Mouse (Mus musculus): Measurements from ENCODE around the gene Med4. TPM values are rescaled to one million over a fixed set of nuclear protein-coding genes. Genes with fewer than 3 reads are reported as not detected.
A peak's percentile ranks its signal among the peaks of the same experiment; 100 is the strongest.
"Not testable (repeated sequence)": the region's sequence is repeated elsewhere in the genome, so short reads cannot be mapped to it uniquely, and the experiment has no call there.

Gene Med4
- polyA plus RNA-seq, 1 experiment from 2014 or later: 30.9 TPM

DNA sequence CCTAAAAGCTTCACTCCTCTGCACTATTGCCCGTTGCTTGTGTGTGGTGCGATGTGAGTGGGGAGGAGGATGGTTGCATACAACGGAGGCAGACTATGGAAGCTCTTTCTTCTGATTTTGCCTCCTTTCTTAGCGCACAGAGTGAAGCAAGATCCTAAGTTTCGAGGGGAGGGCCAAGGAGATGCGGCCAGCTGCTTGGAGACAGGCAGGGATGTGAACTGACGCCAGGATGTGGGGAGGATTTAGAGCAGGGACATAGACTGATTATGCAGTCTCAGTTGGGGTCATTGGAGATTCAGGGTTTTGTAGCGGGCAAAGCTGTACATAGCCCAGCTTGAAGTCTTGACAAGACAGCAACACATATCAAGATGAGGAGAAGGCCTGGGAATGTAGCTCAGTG, 3.5 kb upstream of the Med4 start:
- 64% methylated on average over 8 of the region's 8 CpGs for WGBS
- no peak for ATAC-seq

GRCm38 (mm10) chr14:73507200-73507599, 2.6 kb upstream of the Med4 start:
- Histone ChIP-seq H3K36me3 (ENCODE audit: control insufficient read depth, insufficient read depth) (no peaks in the 10 kb centered on the region), H3K9ac (ENCODE audit: low read depth, low read length) (no peak overlapping the region), H3K9me3 (ENCODE audit: control insufficient read depth) (no peaks in the 10 kb centered on the region), H3K27me3 (replicated peaks; ENCODE audit: control insufficient read depth, insufficient read depth, low read length) (no peaks in the 10 kb centered on the region), H3K27ac (ENCODE audit: low read depth, low read length) (no peak overlapping the region), H3K4me3 (ENCODE audit: low read depth, low read length) (no peak overlapping the region), H3K4me1 (replicated peaks; ENCODE audit: control insufficient read depth, insufficient read depth, low read length) (peaks cover 6% of the 10 kb centered on the region; the same call in 1 of the 2 replicates), H3K4me2 (replicated peaks; ENCODE audit: low read depth) (no peak overlapping the region)
- no peak for TF ChIP-seq CTCF (IDR thresholded peaks at IDR 0.05; ENCODE audit: low read depth)
- no peak for ATAC-seq
- 81% methylated on average over 15 of the region's 15 CpGs for WGBS

More for the DNA sequence above, 3.5 kb upstream of the Med4 start:
- no peak overlapping the region for H3K27ac ChIP-seq (ENCODE audit: low read depth, low read length)
- no peak overlapping the region for H3K9ac ChIP-seq (ENCODE audit: low read depth, low read length)
- no peaks in the 10 kb centered on the region for H3K9me3 ChIP-seq (ENCODE audit: control insufficient read depth)
- H3K4me1 ChIP-seq (replicated peaks; ENCODE audit: control insufficient read depth, insufficient read depth, low read length): peaks cover 8% of the 10 kb centered on the region; the same call in 1 of the 2 replicates
- H3K27me3 ChIP-seq (replicated peaks; ENCODE audit: control insufficient read depth, insufficient read depth, low read length): no peaks in the 10 kb centered on the region
- TF ChIP-seq CTCF (IDR thresholded peaks at IDR 0.05; ENCODE audit: low read depth): no peak
- H3K4me2 ChIP-seq (replicated peaks; ENCODE audit: low read depth): no peak overlapping the region
- no peaks in the 10 kb centered on the region for H3K36me3 ChIP-seq (ENCODE audit: control insufficient read depth, insufficient read depth)
- H3K4me3 ChIP-seq (ENCODE audit: low read depth, low read length): no peak overlapping the region

GRCm38 (mm10) chr14:73507702-73508376, 2.0 kb upstream of the Med4 start:
- Histone ChIP-seq H3K9ac (ENCODE audit: low read depth, low read length) (no peak overlapping the region), H3K27ac (ENCODE audit: low read depth, low read length) (no peak overlapping the region), H3K4me3 (ENCODE audit: low read depth, low read length) (no peak overlapping the region), H3K4me2 (replicated peaks; ENCODE audit: low read depth) (no peak overlapping the region), H3K36me3 (ENCODE audit: control insufficient read depth, insufficient read depth) (no peaks in the 10 kb centered on the region), H3K9me3 (ENCODE audit: control insufficient read depth) (no peaks in the 10 kb centered on the region), H3K27me3 (replicated peaks; ENCODE audit: control insufficient read depth, insufficient read depth, low read length) (no peaks in the 10 kb centered on the region), H3K4me1 (replicated peaks; ENCODE audit: control insufficient read depth, insufficient read depth, low read length) (no peaks in the 10 kb centered on the region; the same call in 1 of the 2 replicates)
- no peak for ATAC-seq
- 54% methylated on average over 11 of the region's 11 CpGs for WGBS
- TF ChIP-seq CTCF (IDR thresholded peaks at IDR 0.05; ENCODE audit: low read depth): no peak

GRCm38 (mm10) chr14:73508630-73509395, 1.0 kb upstream of the Med4 start:
- no peak overlapping the region for H3K9ac ChIP-seq (ENCODE audit: low read depth, low read length)
- 92% methylated on average over 6 of the region's 6 CpGs for WGBS
- no peaks in the 10 kb centered on the region; the same call in 1 of the 2 replicates for H3K4me1 ChIP-seq (replicated peaks; ENCODE audit: control insufficient read depth, insufficient read depth, low read length)
- no peak for TF ChIP-seq CTCF (IDR thresholded peaks at IDR 0.05; ENCODE audit: low read depth)
- no peak overlapping the region for H3K27ac ChIP-seq (ENCODE audit: low read depth, low read length)
- no peaks in the 10 kb centered on the region for H3K27me3 ChIP-seq (replicated peaks; ENCODE audit: control insufficient read depth, insufficient read depth, low read length)
- no peak for ATAC-seq
- no peaks in the 10 kb centered on the region; the same call in 1 of the 2 replicates for H3K36me3 ChIP-seq (ENCODE audit: control insufficient read depth, insufficient read depth)
- H3K4me3 ChIP-seq (ENCODE audit: low read depth, low read length): no peak overlapping the region
- no peak overlapping the region for H3K4me2 ChIP-seq (replicated peaks; ENCODE audit: low read depth)
- no peaks in the 10 kb centered on the region for H3K9me3 ChIP-seq (ENCODE audit: control insufficient read depth)

- H3K9ac ChIP-seq (ENCODE audit: low read depth, low read length): no peak overlapping the region
- no peaks in the 10 kb centered on the region for H3K27me3 ChIP-seq (replicated peaks; ENCODE audit: control insufficient read depth, insufficient read depth, low read length)
- H3K4me1 ChIP-seq (replicated peaks; ENCODE audit: control insufficient read depth, insufficient read depth, low read length): no peaks in the 10 kb centered on the region
- H3K9me3 ChIP-seq (ENCODE audit: control insufficient read depth): no peaks in the 10 kb centered on the region
- no peak overlapping the region; the same call in 1 of the 2 replicates for H3K4me3 ChIP-seq (ENCODE audit: low read depth, low read length)
- H3K27ac ChIP-seq (ENCODE audit: low read depth, low read length): no peak overlapping the region
- 70% methylated on average over 3 of the region's 3 CpGs for WGBS
- TF ChIP-seq CTCF (IDR thresholded peaks at IDR 0.05; ENCODE audit: low read depth): no peak
- no peaks in the 10 kb centered on the region for H3K36me3 ChIP-seq (ENCODE audit: control insufficient read depth, insufficient read depth)
- no peak for ATAC-seq
- H3K4me2 ChIP-seq (replicated peaks; ENCODE audit: low read depth): peak overlapping the region; percentile 53
Measured at GRCm38 (mm10) chr14:73524136-73524535, 14.3 kb downstream of the Med4 start.

DNA sequence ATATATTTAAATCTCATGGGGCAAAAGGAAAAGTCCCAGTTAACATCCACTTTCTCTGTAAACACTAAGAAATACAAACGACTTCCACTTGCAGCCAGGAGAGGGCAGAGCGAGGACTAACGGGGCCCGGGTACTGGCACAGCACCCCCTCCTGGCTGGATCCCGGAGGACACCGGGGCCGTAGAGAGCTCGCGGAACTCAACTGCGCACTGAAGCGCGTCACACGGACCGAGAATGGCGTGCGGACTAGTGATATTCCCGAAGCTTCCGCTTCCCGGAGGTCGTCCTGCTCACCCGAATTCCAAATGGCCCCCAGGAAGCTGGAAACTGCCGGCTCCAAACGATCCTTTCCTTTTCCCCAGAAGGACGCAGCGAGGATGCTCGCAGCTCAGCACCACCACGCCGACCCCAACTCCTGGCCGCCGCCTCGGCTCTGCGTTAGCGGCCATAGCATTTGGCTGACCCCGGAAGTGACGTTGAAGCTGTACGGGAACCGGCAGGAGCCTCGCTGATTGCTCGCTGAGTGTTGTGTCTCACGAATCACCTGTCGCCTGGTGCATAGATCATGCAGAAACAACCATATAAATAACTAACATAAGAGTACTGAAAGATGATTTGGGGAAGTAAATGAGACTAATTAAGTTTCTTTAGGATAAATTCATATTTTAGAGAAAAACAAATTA, 15.1 kb downstream of the Med4 start, which contains the start of gene Sucla2:
Sucla2 (plus strand) TSS at position 554 of the 683 bp plus-strand sequence.
- no peaks in the 10 kb centered on the region for H3K27me3 ChIP-seq (replicated peaks; ENCODE audit: control insufficient read depth, insufficient read depth, low read length)
- WGBS: under 1% methylated on average over 39 of the region's 41 CpGs

GRCm38 (mm10) chr14:73528661-73529060, 18.8 kb downstream of the Med4 start:
- WGBS: 86% methylated on average over 3 of the region's 3 CpGs
- H3K27ac ChIP-seq (ENCODE audit: low read depth, low read length); H3K4me1 ChIP-seq (replicated peaks; ENCODE audit: control insufficient read depth, insufficient read depth, low read length); H3K9me3 ChIP-seq (ENCODE audit: control insufficient read depth); H3K4me2 ChIP-seq (replicated peaks; ENCODE audit: low read depth); H3K4me3 ChIP-seq (ENCODE audit: low read depth, low read length); H3K9ac ChIP-seq (ENCODE audit: low read depth, low read length); H3K27me3 ChIP-seq (replicated peaks; ENCODE audit: control insufficient read depth, insufficient read depth, low read length); ATAC-seq; H3K36me3 ChIP-seq (ENCODE audit: control insufficient read depth, insufficient read depth): not testable (repeated sequence)

More for the DNA sequence above, 15.1 kb downstream of the Med4 start, which contains the start of gene Sucla2:
- H3K27ac ChIP-seq (ENCODE audit: low read depth, low read length): peak within 1 kb of the TSS; percentile 77
- H3K4me3 ChIP-seq (ENCODE audit: low read depth, low read length): peak within 1 kb of the TSS; percentile 48
- H3K9ac ChIP-seq (ENCODE audit: low read depth, low read length): peak within 1 kb of the TSS; percentile 48; the same call in 1 of the 2 replicates
- peak within 1 kb of the TSS; percentile 53 for H3K4me2 ChIP-seq (replicated peaks; ENCODE audit: low read depth)
- H3K9me3 ChIP-seq (ENCODE audit: control insufficient read depth): no peaks in the 10 kb centered on the region
- H3K36me3 ChIP-seq (ENCODE audit: control insufficient read depth, insufficient read depth): no peaks in the 10 kb centered on the region
- peak; percentile 100 for ATAC-seq
- H3K4me1 ChIP-seq (replicated peaks; ENCODE audit: control insufficient read depth, insufficient read depth, low read length): no peaks in the 10 kb centered on the region
- TF ChIP-seq CTCF (IDR thresholded peaks at IDR 0.05; ENCODE audit: low read depth): peak; percentile 100

All from intestine, postnatal 0 days (tissue).